Mouse (Mus musculus) cerebellum, postnatal 36 days (tissue): ENCODE results near the gene Atg16l2.

Source experiments
- DNase-seq, 2 experiments: peaks; one replicate each; pipeline ENCODE4 v3.0.0; 2021 to 2022; ENCODE audit warnings: mixed read lengths in 2 of 2

Gene Atg16l2

DNA sequence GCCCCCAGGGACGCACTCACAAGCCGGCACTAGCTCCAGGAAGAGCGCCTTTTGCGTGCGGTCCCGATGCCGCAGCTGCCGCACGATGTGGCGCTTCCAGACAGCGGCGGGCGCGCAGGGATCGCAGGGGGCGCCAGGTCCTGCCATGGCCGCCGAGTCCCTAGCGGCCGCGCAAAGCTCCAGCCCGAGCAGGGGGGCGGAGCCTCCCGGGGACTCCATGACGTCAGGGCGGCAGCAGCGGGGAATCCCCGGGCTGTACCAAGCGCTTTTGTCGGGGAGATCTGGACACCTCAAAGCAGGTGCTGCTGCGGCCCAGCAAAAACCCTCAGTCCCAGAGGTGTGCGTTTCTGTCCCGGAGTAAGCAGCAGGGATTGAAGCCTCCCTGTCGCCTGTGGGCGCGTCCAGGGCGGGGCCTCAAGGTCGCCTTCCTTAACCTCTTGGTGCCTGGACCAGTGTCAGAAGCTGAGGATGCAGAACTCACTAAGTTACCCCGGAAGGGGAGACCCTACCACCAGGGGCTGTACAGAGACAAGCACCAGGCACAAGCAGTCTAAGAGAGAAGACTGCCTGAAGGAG lies at the start of gene Atg16l2:
TSS of gene Atg16l2 (minus strand) at position 371 of the 576 bp plus-strand sequence.
- peak; percentile 91 to 96 for DNase-seq

GRCm38 (mm10) chr7:101349861-101350260 lies 47.8 kb upstream of the Atg16l2 start:
- no peak for DNase-seq

DNA sequence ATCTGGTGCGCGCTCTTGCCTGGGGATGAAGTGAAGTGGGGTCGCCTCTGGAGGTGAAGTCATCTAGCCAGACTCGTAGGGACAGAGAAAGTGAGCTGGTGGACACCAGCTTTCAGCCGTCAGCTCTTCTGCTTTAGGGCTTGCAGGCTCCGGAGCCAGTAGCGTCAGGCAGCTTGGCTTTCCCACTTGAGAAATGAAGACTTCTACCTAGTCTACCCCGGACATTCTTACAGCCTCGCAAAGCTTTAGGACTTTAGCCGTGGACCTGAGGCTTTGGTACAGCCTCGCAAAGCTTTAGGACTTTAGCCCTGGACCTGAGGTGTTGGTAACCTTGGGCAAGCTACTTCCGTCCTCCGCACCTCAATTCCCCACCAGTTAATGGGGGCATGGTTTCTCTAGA lies 46.3 kb upstream of the Atg16l2 start:
- DNase-seq: no peak

DNA sequence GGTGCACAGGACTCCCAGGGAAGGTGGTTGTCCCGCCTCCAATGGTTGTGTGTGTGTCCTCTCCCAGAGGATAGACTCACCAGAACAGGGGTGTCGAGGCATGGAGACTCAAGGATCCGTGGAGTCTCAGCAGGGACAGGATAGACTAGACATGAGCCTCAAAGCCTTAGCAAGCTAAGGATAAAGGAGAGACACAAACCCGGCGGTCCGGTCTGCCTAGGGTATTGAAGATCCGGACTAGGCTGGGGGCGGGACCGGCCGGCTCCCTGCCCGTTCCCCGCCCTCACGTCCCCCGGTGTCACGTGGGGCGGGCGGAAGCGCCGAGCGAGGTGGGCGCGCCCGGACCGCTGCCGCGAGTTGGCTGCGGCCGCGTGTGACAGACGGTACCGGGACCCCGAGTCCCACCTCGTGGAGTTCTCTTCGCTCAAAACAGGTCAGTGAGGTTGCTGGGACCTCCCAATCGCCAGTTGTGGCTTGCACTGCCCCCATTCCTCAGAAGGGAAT lies 45.8 kb upstream of the Atg16l2 start, which contains the start of gene Arap1:
TSS of gene Arap1 (plus strand) at position 301 of the 504 bp plus-strand sequence.
- DNase-seq: no peak

DNA sequence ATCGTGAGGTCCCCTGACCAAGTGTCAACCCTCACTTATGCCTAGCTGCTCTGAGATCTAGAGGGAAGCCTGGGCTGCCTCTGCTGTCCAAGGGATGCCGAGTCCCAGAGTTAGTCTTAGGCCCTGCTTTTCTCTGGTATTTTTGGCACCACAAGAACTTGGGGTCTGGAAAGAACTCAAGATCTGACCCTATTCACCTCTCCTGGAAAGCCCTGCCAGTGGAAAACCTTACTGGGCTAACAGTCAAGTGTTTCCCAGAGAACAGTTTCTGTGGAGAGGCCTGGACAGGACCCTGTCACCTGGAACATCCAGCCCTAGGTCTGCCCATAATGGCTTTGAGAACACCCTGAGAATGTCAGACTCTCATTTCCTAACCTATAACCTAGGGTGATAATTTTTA lies 44.9 kb upstream of the Atg16l2 start:
- no peak for DNase-seq

DNA sequence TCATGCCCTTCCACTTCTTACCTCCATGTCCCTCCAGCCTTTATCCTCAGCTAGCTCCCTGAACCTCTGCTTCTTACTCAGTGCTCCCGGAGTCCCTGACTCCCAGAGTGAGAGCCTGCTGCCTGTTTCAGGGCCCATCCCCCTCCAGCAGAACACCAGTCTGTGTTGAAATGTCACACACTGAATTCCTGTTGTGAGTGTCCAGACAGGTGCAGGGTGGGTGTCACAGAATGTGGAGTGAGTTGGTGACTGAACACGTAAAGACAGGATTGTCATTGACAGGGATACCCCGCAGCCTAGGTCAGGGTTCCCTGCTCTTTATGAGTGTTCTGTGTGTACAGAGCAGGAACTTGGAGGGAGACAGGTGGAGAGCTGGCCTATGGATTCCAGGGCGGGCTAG lies 42.8 kb upstream of the Atg16l2 start:
- DNase-seq: no peak

- DNase-seq: no peak
Observed at GRCm38 (mm10) chr7:101343135-101343534, 41.1 kb upstream of the Atg16l2 start.

- DNase-seq: no peak
Observed at GRCm38 (mm10) chr7:101341405-101341804, 39.4 kb upstream of the Atg16l2 start.

DNA sequence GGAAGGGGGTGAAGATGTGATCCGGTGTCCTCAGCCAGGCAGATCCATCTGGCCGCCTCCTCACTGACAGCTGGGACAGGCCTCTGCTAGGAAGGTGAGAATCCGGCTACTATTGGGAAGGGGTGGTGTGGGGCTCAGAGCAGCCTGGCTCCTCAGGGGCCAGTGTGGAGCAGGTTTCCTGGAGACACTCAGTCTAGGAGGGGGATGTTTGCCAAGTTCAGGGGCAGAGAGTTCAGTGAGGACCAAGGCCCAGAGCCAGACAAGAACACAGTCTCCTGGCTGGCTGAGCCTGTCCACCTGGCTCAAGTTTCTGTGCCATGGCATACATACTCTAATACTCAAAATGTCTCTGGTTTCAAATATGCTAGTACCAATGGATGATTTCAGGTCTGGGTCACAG lies 35.4 kb upstream of the Atg16l2 start:
- peak; percentile 54 to 59 for DNase-seq

DNA sequence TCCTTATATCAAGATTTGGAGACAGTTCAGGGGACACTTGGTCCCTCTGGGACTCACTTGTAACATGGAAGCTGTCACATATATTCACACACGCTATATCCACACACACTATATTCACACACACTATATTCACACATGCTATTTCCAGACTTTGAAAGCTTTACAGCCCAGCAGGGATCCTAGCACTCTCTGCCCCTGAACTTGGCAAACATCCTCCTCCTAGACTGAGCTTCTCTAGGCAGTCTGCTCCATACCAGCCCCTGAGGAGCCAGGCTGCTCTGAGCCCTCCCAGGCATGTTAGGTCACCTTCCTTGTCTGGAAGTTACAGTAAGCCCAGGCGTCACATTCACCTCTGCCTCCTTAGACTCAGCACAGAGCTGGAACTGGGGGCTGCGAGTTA lies 34.6 kb upstream of the Atg16l2 start:
- no peak for DNase-seq

GRCm38 (mm10) chr7:101335228-101335627 lies 33.2 kb upstream of the Atg16l2 start:
- DNase-seq: peak; percentile 50 to 64

GRCm38 (mm10) chr7:101332045-101332831 lies 30.2 kb upstream of the Atg16l2 start:
- no peak for DNase-seq

GRCm38 (mm10) chr7:101330841-101331173 lies 28.8 kb upstream of the Atg16l2 start:
- peak; percentile 67 for DNase-seq

- peak in 1 of 2 experiments; percentile 51 for DNase-seq
Observed at GRCm38 (mm10) chr7:101330074-101330840, 28.2 kb upstream of the Atg16l2 start.

DNA sequence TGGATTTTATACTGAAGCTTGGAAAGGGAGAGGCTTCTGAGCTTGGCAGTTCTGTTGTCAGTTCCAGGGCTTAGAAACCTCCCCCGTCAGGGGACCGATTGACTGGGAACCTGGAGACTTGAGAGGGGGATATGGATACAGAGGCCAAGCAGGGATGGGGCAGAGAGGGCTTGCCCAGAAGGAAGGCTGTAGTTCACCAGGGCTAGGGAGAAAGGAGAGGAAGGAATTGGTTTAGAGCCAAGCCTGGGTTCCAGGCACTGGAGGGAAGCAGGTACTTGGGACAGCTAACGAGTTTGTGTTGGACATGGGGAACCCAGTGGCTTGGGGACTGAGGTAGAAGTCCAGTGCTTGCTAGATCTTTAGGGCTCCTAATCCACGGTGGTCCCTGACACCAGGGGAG lies 27.6 kb upstream of the Atg16l2 start:
- DNase-seq: no peak

- DNase-seq: peak; percentile 57 to 60
Observed at GRCm38 (mm10) chr7:101328621-101329158, 26.6 kb upstream of the Atg16l2 start.

GRCm38 (mm10) chr7:101327786-101328185 lies 25.7 kb upstream of the Atg16l2 start:
- DNase-seq: no peak

- no peak for DNase-seq
Observed at GRCm38 (mm10) chr7:101327263-101327662, 25.2 kb upstream of the Atg16l2 start.

GRCm38 (mm10) chr7:101326006-101326405 lies 24.0 kb upstream of the Atg16l2 start:
- DNase-seq: no peak

- no peak for DNase-seq
Observed at GRCm38 (mm10) chr7:101324142-101324962, 22.3 kb upstream of the Atg16l2 start.

DNA sequence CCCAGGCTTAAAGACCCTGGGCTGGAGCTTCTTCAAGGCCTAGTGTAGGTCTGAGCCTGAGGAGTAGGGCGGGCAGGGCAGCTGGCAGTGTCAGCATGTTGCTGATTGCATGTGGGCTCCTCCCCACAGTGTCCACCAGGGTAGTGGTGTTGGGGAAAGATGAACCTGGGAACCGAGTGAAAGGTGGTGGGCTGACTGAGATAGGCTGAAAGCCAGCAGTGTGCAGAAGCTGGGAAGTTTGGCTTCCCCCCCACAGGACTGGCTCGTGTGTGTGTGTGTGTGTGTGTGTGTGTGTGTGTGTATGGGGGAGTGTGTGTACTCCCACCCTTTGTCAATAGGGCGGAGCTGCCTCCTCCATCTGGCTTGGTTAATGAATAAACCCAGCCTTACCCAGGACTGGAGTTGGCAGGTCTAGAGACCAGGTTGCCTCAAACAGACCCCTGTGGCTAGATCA lies 21.1 kb upstream of the Atg16l2 start:
- peak in 1 of 2 experiments; percentile 36 for DNase-seq

GRCm38 (mm10) chr7:101321218-101321827 lies 19.3 kb upstream of the Atg16l2 start:
- peak; percentile 57 to 58 for DNase-seq
